Mouse (Mus musculus) spleen, adult 2 months (tissue): ENCODE measurements around the gene Olfr1183. TPM values are rescaled to one million over a fixed set of nuclear protein-coding genes. Genes with fewer than 3 reads are reported as not detected.
"Not testable (repeated sequence)": the region's sequence is repeated elsewhere in the genome, so short reads cannot be mapped to it uniquely, and the experiment has no call there.

Experiments used
- DNase-seq, 2 experiments: peaks; one replicate each; pipeline versions ENCODE4 v3.0.0 to v3.0.0-alpha.2; 2012 to 2021; ENCODE audit warnings: low spot score in 2 of 2, low read depth in 1 of 2
- H3K27ac ChIP-seq: fragments of 200-500 bp; 2 replicates; pipeline ENCODE4 v1.5.1; 2012; ENCODE audit warnings: low read length, inconsistent platforms; ENCODE audit not compliant: insufficient read depth
- H3K27me3 ChIP-seq: fragments of 200-500 bp; 2 replicates; pipeline ENCODE4 v1.6.1; 2012; ENCODE audit warnings: mild to moderate bottlenecking, moderate library complexity, low read length, inconsistent platforms; ENCODE audit not compliant: control insufficient read depth, insufficient read depth
- H3K36me3 ChIP-seq: fragments of 200-500 bp; 2 replicates; pipeline ENCODE4 v1.6.1; 2012; ENCODE audit warnings: mild to moderate bottlenecking, low read length, inconsistent platforms; ENCODE audit not compliant: control insufficient read depth, insufficient read depth
- H3K4me1 ChIP-seq: fragments of 200-500 bp; 2 replicates; pipeline ENCODE4 v1.6.1; 2011; ENCODE audit warnings: inconsistent platforms; ENCODE audit not compliant: control insufficient read depth, insufficient read depth, insufficient read length
- H3K4me3 ChIP-seq: fragments of 200-500 bp; 2 replicates; pipeline ENCODE4 v1.5.1; 2011; ENCODE audit warnings: mild to moderate bottlenecking, inconsistent platforms; ENCODE audit not compliant: insufficient read depth, insufficient read length; ENCODE audit errors: extremely low read depth
- CTCF ChIP-seq: fragments of 200-500 bp; IDR thresholded peaks from 2 replicates; pipeline ENCODE4 v1.5.1; 2011; ENCODE audit warnings: mild to moderate bottlenecking, inconsistent platforms; ENCODE audit not compliant: insufficient read depth, insufficient read length, insufficient replicate concordance; ENCODE audit errors: extremely low read depth
- POLR2A ChIP-seq: fragments of 200-500 bp; IDR thresholded peaks from 2 replicates; pipeline ENCODE4 v1.6.1; 2011; ENCODE audit warnings: low read depth, low read length, inconsistent platforms
- WGBS: fragments of 180-500 bp; shearing (Covaris S2); methylation state at CpG from one replicate; pipeline ENCODE4 v1.1.7; 2018; 5-methylcytosine and 5-hydroxymethylcytosine counted together
- polyA plus RNA-seq: library from polyadenylated mRNA; depleted of rRNA; stranded (reverse); fragments of >200 nt; gene quantifications from 2 replicates; pipeline ENCODE4 v1.2.3, GENCODE M21; 2012; rRNA removed

Olfr1183 gene
- polyA plus RNA-seq, result not detected in 2 replicates

GRCm38 (mm10) chr2:88454567-88454966 lies at the start of gene Olfr1183:
TSS of gene Olfr1183 (plus strand) at chr2:88454867.
- not testable (repeated sequence) for H3K4me3 ChIP-seq, H3K27me3 ChIP-seq, H3K4me1 ChIP-seq, H3K36me3 ChIP-seq, DNase-seq, H3K27ac ChIP-seq
- WGBS, result 75% methylated on average over 1 of the region's 1 CpGs

DNA sequence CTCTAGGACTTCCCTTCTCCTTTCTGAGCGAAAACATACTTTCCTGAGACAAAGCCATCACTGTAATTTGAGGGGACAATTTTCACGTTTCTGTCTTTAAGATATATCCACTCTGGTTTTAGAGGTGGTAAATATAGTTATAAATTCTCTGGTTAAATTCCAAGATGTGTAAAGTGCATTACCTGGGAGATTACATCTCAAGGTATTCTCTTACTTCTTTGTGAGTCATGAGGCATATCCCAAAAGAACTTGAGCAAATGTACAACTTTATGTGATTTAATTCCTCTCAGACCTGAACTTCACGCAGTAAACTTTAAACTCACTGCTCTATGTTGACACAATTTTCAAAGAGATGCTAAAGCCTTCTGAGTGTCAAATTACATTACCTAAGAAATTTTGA lies 48.3 kb upstream of the Olfr1183 start, which contains the start of gene Olfr1179:
Gene Olfr1179 (minus strand): TSS at position 101 of the 400 bp plus-strand sequence.
- Histone ChIP-seq H3K4me1 (no peaks in the 10 kb centered on the region), H3K36me3 (no peaks in the 10 kb centered on the region), H3K4me3 (no peak within 1 kb of the TSS), H3K27me3 (no peaks in the 10 kb centered on the region), H3K27ac (no peak within 1 kb of the TSS)
- 80% methylated on average over 3 of the region's 3 CpGs for WGBS
- TF ChIP-seq POLR2A (no peak), CTCF (no peak)
- no peak for DNase-seq

DNA sequence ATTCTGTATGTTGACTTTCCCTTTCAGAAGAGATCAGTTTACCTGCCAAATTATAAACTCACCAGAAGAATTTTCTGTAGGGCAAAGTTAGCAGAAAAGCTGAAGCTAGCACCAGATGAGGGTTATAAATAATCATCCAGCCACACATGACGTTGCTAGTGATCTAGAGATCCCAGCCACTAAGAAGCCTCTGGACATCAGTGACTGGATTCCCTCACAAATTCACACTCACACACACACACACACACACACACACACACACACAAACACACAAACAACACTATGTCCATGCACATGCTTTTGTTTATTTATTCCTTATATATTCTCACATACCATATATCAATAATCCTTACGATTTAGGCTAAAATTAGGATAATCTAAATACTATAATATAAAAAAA lies 35.6 kb upstream of the Olfr1183 start, which contains the start of gene Olfr1180:
Gene Olfr1180 (minus strand): TSS at position 101 of the 400 bp plus-strand sequence.
- no peak within 1 kb of the TSS for H3K27ac ChIP-seq
- no peak for TF ChIP-seq CTCF
- no peak for TF ChIP-seq POLR2A
- H3K4me1 ChIP-seq, result no peaks in the 10 kb centered on the region
- no peak for DNase-seq
- no peaks in the 10 kb centered on the region for H3K27me3 ChIP-seq
- H3K36me3 ChIP-seq, result no peaks in the 10 kb centered on the region
- H3K4me3 ChIP-seq, result no peak within 1 kb of the TSS
- WGBS, result 79% methylated on average over 2 of the region's 2 CpGs

- Histone ChIP-seq H3K4me1 (no peaks in the 10 kb centered on the region), H3K36me3 (no peaks in the 10 kb centered on the region), H3K4me3 (no peak within 1 kb of the TSS), H3K27me3 (no peaks in the 10 kb centered on the region), H3K27ac (no peak within 1 kb of the TSS)
- 77% methylated on average over 1 of the region's 1 CpGs for WGBS
- DNase-seq, result no peak
- TF ChIP-seq POLR2A, result no peak
- TF ChIP-seq CTCF, result no peak
These were observed 28.6 kb upstream of the Olfr1183 start, which contains the start of gene Olfr1181 for GRCm38 (mm10) chr2:88426071-88426470. TSS of gene Olfr1181 (minus strand) at chr2:88426171.

GRCm38 (mm10) chr2:88449031-88449430 lies 5.6 kb upstream of the Olfr1183 start, which contains the start of gene Gm13757:
TSS of gene Gm13757 (minus strand) at chr2:88449131.
- no peak for TF ChIP-seq POLR2A
- TF ChIP-seq CTCF, result no peak

DNA sequence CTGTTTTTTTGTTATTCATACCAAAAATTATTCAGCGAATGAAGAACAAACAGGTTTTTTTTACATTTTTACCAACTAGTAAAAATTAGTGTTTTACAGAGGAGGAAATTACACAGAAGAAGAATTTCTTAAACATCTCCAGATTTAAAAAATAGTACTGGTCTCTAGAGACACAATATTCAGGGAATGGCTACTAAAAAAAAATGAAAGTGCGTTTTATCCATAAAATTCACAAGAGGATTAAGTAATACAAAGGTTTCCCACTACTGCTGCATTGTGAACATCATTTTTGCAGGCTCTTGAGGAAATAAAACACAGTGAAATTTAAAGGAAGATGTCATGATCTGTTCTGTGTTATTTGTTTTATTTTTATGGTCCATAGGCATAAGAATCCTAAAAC lies 28.6 kb downstream of the Olfr1183 start, which contains the start of gene Olfr1184:
Gene Olfr1184 (plus strand): TSS at position 301 of the 400 bp plus-strand sequence.
- TF ChIP-seq CTCF (no peak), POLR2A (no peak)
- WGBS, result 91% methylated on average over 2 of the region's 2 CpGs
- no peaks in the 10 kb centered on the region for H3K27me3 ChIP-seq
- no peaks in the 10 kb centered on the region for H3K36me3 ChIP-seq
- no peak within 1 kb of the TSS for H3K4me3 ChIP-seq
- DNase-seq, result no peak
- H3K4me1 ChIP-seq, result no peaks in the 10 kb centered on the region
- no peak within 1 kb of the TSS for H3K27ac ChIP-seq

More at GRCm38 (mm10) chr2:88449031-88449430, 5.6 kb upstream of the Olfr1183 start, which contains the start of gene Gm13757:
- H3K27ac ChIP-seq, result no peak within 1 kb of the TSS
- no peaks in the 10 kb centered on the region for H3K27me3 ChIP-seq
- no peak for DNase-seq
- WGBS, result 90% methylated on average over 1 of the region's 1 CpGs
- H3K4me3 ChIP-seq, result no peak within 1 kb of the TSS
- no peaks in the 10 kb centered on the region for H3K36me3 ChIP-seq
- H3K4me1 ChIP-seq, result no peaks in the 10 kb centered on the region

DNA sequence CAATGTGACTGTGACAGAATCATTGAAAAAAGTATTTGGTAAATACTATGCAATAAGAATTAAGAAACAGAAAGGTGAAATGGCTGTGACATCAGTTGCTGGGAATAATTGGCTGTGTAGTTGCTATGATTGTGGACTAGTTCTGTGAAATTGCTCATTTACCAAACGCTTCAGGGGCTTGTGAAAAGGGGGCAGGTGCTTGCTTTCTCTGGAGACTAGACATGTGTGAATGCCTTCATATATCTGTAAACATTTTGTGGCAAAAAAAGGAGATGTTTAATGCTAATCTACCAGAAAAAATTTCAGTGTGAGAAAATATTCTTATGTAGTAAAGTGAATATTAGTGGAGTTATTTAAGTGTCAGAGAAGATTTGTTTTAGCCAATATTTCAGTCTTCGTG lies 38.4 kb downstream of the Olfr1183 start, which contains the start of gene Olfr1185-ps1:
Gene Olfr1185-ps1 (plus strand): TSS at position 301 of the 400 bp plus-strand sequence.
- H3K36me3 ChIP-seq, result no peaks in the 10 kb centered on the region
- DNase-seq, result no peak
- H3K27ac ChIP-seq, result no peak within 1 kb of the TSS
- 69% methylated on average over 2 of the region's 2 CpGs for WGBS
- H3K27me3 ChIP-seq, result no peaks in the 10 kb centered on the region
- H3K4me1 ChIP-seq, result no peaks in the 10 kb centered on the region
- H3K4me3 ChIP-seq, result no peak within 1 kb of the TSS
- TF ChIP-seq CTCF (no peak), POLR2A (no peak)
